Mouse (Mus musculus) embryo, embryonic 10.5 days (tissue): Measurements from ENCODE around the gene Zwilch.
"Not testable (repeated sequence)": the region's sequence is repeated elsewhere in the genome, so short reads cannot be mapped to it uniquely, and the experiment has no call there.

Experiments
- DNase-seq: peaks from one replicate; pipeline ENCODE4 v3.0.0-alpha.2; 2015; ENCODE audit warnings: low spot score

Zwilch gene

GRCm38 (mm10) chr9:64178974-64179646, 6.2 kb upstream of the Zwilch start, which contains the start of gene Snapc5:
Snapc5 (plus strand) TSS chr9:64179274.
- DNase-seq, result peak; percentile 96

GRCm38 (mm10) chr9:64178610-64178973, 5.7 kb upstream of the Zwilch start:
- DNase-seq, result peak; percentile 78

- no peak for DNase-seq
These were observed 2.5 kb upstream of the Zwilch start for GRCm38 (mm10) chr9:64175378-64175777.

- no peak for DNase-seq
These were observed 1.9 kb upstream of the Zwilch start for GRCm38 (mm10) chr9:64174766-64175165.

GRCm38 (mm10) chr9:64174341-64174740, 1.4 kb upstream of the Zwilch start:
- DNase-seq, result no peak

GRCm38 (mm10) chr9:64173666-64174220, 839 bp upstream of the Zwilch start:
- DNase-seq, result no peak

GRCm38 (mm10) chr9:64172145-64172815, 624 bp downstream of the Zwilch start:
- DNase-seq, result no peak

- not testable (repeated sequence) for DNase-seq
These were observed 2.9 kb downstream of the Zwilch start for GRCm38 (mm10) chr9:64169967-64170366.

- DNase-seq, result no peak
These were observed 12.4 kb downstream of the Zwilch start for GRCm38 (mm10) chr9:64160471-64160870.

- no peak for DNase-seq
These were observed 16.3 kb downstream of the Zwilch start for GRCm38 (mm10) chr9:64156641-64157040.

- DNase-seq, result no peak
These were observed 33.0 kb downstream of the Zwilch start for GRCm38 (mm10) chr9:64139879-64140278.

GRCm38 (mm10) chr9:64138896-64139295, 34.0 kb downstream of the Zwilch start:
- DNase-seq, result peak; percentile 72

GRCm38 (mm10) chr9:64131623-64132022, 41.3 kb downstream of the Zwilch start:
- DNase-seq, result no peak

GRCm38 (mm10) chr9:64126121-64126520, 46.8 kb downstream of the Zwilch start:
- no peak for DNase-seq

GRCm38 (mm10) chr9:64125307-64125706, 47.6 kb downstream of the Zwilch start:
- DNase-seq, result no peak

GRCm38 (mm10) chr9:64124846-64125245, 48.1 kb downstream of the Zwilch start:
- not testable (repeated sequence) for DNase-seq

GRCm38 (mm10) chr9:64122601-64123000, 50.3 kb downstream of the Zwilch start:
- no peak for DNase-seq

GRCm38 (mm10) chr9:64120584-64121277, 52.2 kb downstream of the Zwilch start:
- peak; percentile 50 for DNase-seq

GRCm38 (mm10) chr9:64119898-64120297, 53.0 kb downstream of the Zwilch start:
- DNase-seq, result peak; percentile 74

- no peak for DNase-seq
These were observed 56.0 kb downstream of the Zwilch start, which contains the start of gene Lctl for GRCm38 (mm10) chr9:64116876-64117275. Lctl (plus strand) TSS chr9:64117147.

GRCm38 (mm10) chr9:64115756-64116155, 57.1 kb downstream of the Zwilch start:
- no peak for DNase-seq

- peak; percentile 27 for DNase-seq
These were observed 58.3 kb downstream of the Zwilch start for GRCm38 (mm10) chr9:64114646-64115045.

- no peak for DNase-seq
These were observed 62.4 kb downstream of the Zwilch start for GRCm38 (mm10) chr9:64110502-64110901.
